Mouse (Mus musculus) cortical plate, adult 2 months (tissue): ENCODE data around the gene Srgap1. TPM values are rescaled to one million over a fixed set of nuclear protein-coding genes. Genes with fewer than 3 reads are reported as not detected.

ENCODE experiments used
- H3K27ac ChIP-seq: fragments of 200-500 bp; 2 replicates; pipeline ENCODE4 v1.5.1; 2012; ENCODE audit warnings: low read length, control low read depth, inconsistent platforms; ENCODE audit not compliant: insufficient read depth
- H3K4me1 ChIP-seq: fragments of 200-500 bp; 2 replicates; pipeline ENCODE4 v1.6.1; 2011; ENCODE audit warnings: low read length; ENCODE audit not compliant: control insufficient read depth, insufficient read depth
- H3K4me3 ChIP-seq: fragments of 200-500 bp; 2 replicates; pipeline ENCODE4 v1.5.1; 2011; ENCODE audit warnings: mild to moderate bottlenecking, low read length, control low read depth; ENCODE audit not compliant: insufficient read depth
- CTCF ChIP-seq: fragments of 200-500 bp; IDR thresholded peaks from 2 replicates; pipeline ENCODE4 v1.5.1; 2011; ENCODE audit warnings: mild to moderate bottlenecking, control low read depth, low read length; ENCODE audit not compliant: insufficient read depth; ENCODE audit errors: extremely low read depth
- POLR2A ChIP-seq: fragments of 200-500 bp; IDR thresholded peaks from 2 replicates; pipeline ENCODE4 v1.6.1; 2011; ENCODE audit warnings: mild to moderate bottlenecking, low read length, control low read depth; ENCODE audit not compliant: insufficient read depth; ENCODE audit errors: extremely low read depth
- polyA plus RNA-seq: library from polyadenylated mRNA; depleted of rRNA; stranded (reverse); fragments of >200 nt; gene quantifications from 2 replicates; pipeline ENCODE4 v1.2.3, GENCODE M21; 2012

Srgap1 gene
- polyA plus RNA-seq, 1 experiment: 8.4 TPM

DNA sequence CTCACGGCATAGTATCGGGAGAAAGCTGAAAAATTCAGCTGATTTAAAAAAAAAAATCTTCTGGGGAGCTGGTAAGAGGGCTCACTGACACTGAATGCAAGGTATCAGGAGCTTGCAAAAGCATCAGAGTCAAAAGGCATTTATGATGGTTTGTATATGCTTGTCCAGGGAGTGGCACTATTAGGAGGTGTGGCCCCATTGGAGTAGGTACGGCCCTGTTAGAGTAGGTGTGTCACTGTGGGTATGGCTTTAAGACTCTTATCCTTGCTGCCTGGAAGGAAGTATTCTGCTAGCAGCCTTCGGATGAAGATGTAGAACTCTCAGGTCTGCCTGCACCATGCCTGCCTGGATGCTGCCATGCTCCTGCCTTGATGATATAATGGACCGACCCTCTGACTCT lies 26.2 kb downstream of the Srgap1 start:
- H3K4me1 ChIP-seq: no peaks in the 10 kb centered on the region
- H3K27ac ChIP-seq: no peak overlapping the region
- no peak overlapping the region for H3K4me3 ChIP-seq
- TF ChIP-seq CTCF: no peak
- no peak for TF ChIP-seq POLR2A

DNA sequence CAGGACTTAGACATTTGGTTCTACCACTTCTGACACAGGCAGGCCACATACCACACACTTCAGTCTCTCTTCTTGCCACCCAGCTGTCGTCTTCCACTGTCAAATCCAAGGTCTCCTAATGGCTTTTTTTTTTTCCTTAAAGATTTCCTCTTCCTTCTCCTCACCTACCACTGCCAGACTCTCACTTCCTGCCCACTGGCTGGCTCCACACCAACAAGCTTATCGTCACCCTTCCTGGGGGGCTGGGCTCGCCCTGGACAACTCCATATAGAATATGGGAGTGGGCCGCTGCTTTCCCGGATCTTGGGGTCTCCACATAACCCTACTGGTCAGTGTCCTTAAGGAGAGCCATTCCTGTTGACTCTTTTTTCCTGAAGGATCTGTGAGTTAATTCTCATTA lies 26.9 kb downstream of the Srgap1 start:
- TF ChIP-seq POLR2A: no peak
- no peak for TF ChIP-seq CTCF
- H3K4me1 ChIP-seq: no peaks in the 10 kb centered on the region
- H3K27ac ChIP-seq: no peak overlapping the region
- no peak overlapping the region for H3K4me3 ChIP-seq

DNA sequence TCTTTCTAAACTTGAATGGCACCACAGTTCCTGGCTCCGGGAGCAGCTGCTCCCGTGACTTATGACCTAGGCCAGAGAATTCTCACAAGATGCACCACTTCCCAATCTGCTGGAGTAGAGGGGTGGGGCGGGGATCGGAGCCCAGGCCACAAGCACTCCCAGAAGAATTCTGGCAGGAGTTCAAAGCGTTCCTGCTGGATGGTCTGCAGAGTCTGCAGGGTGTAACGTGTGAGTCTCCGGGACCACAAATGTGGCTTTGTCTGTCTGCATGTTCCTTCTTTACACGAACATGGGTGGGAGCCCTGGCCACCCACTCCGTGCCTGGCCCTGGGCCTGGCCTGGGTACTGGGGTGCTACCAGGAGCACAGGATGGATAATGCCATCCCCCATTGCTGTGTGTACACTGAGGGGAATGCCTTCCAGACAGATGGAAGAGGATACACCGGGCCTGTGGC lies 28.5 kb downstream of the Srgap1 start:
- Histone ChIP-seq H3K4me3 (no peak overlapping the region), H3K27ac (no peak overlapping the region), H3K4me1 (no peaks in the 10 kb centered on the region)
- TF ChIP-seq CTCF (no peak), POLR2A (no peak)

DNA sequence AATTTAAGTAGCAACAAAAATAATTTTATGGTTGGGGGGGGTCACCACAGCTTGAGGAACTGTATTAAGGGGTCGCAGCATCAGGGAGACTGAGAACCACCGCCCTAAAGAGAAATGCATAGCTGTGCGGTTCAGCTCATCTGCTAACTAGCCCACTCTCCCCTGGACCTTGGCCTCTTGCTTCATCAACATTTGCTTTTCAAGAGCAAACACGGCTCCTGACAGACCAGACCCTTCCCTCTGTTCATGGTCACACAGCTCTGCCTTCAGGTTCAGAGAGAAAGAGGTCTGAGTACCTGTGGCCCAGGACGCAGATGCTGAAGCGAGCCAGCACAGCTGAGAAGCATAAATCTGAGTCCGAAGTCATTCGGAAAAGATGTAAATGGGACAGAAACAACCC lies 29.4 kb downstream of the Srgap1 start:
- H3K4me3 ChIP-seq: no peak overlapping the region
- no peak for TF ChIP-seq CTCF
- TF ChIP-seq POLR2A: no peak
- H3K4me1 ChIP-seq: no peaks in the 10 kb centered on the region

DNA sequence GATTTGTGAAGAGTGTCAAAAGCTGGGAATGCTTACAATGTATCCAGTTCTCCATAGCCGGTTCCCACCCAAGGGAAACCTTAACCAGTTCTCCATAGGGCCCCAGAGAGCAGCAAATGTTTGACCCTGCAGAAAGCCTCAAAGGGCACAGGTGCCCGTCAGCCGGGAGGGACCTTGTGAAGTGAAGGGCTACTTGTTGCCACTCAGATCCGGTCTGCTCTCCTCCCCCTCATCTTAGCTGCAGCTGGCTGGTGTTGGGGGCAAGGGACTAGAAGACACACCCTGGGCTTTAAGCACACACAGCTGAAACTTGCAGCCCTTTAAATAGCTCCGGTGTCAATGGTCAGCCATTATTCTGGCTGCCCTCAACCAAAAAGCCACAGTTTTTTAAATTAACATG lies 30.1 kb downstream of the Srgap1 start:
- Histone ChIP-seq H3K27ac (no peak overlapping the region), H3K4me3 (no peak overlapping the region), H3K4me1 (no peaks in the 10 kb centered on the region)
- TF ChIP-seq POLR2A (no peak), CTCF (no peak)

More for the DNA sequence above, 29.4 kb downstream of the Srgap1 start:
- no peak overlapping the region for H3K27ac ChIP-seq

DNA sequence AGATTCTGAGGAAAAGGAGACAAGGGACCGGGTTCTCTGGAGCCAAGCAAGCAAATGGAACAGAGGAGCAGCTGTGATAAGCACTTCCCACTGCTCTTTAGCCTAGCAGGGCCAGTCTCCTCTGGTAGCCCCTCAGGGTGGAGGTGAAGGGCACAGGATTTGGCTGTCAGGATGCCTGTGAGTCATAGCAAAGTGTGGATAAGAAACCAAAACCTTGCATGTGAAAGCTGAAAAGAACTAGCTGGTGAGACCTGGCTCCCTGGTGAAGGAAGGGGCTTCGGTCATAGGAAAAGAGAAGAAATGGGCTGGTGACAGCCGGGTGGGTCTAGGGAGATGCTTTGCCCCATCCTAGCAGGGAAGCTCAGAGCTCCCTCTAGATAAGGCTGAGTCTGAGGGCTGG lies 30.5 kb downstream of the Srgap1 start:
- H3K27ac ChIP-seq: no peak overlapping the region
- no peaks in the 10 kb centered on the region for H3K4me1 ChIP-seq
- no peak overlapping the region for H3K4me3 ChIP-seq
- TF ChIP-seq POLR2A (no peak), CTCF (no peak)

DNA sequence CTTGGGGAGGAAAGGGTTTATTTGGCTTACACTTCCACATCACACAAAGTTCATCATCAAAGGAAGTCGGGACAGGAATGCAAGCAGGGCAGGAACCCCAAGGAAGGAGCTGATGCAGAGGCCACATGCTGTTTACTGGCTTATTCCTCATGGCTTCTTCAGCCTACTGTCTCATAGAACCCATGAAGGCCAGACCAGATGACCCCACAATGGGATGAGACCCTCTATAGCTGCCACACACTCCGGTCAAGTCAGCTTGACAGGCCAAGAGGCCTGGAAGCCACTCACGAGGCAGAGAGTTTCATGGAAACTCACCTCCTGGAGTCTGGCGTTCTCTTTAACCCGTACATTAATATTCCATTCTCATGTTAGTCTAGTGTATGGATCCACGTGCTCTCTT lies 34.8 kb downstream of the Srgap1 start:
- TF ChIP-seq CTCF (no peak), POLR2A (no peak)
- Histone ChIP-seq H3K4me1 (peaks cover 5% of the 10 kb centered on the region; the same call in 1 of the 2 replicates), H3K4me3 (no peak overlapping the region), H3K27ac (no peak overlapping the region)

DNA sequence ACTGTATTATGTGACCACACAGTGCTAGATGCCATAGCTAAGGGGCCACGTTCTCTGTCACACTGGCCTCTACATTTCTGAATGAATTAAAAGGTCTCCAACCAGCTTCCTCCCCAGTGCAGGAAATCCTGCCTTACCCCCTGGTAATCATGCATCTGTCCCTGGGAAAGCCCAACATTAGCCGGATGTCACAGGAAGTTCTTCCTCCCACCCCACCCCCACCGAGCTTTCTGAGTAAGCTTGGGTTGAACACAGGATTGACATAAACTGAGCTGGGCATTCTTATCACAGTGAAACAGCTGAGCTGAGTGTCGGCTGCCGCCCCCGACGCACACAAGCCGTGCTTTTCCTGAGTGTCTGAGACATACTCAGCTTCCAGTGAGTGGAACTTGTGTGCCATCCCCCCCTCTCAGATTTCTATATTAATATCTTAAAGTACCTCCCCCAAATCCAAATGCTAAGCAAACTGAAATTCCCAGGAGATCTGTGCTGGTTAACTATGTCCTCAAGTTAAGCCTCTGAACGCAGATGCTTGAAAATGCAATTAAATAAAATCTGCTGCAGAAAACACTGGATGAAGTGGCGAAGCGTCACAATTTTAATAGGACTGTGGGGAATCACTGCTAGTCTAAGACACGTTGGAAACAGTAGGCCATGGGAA lies 38.3 kb downstream of the Srgap1 start:
- Histone ChIP-seq H3K4me1 (peaks cover 5% of the 10 kb centered on the region; the same call in 1 of the 2 replicates), H3K4me3 (no peak overlapping the region), H3K27ac (no peak overlapping the region)

DNA sequence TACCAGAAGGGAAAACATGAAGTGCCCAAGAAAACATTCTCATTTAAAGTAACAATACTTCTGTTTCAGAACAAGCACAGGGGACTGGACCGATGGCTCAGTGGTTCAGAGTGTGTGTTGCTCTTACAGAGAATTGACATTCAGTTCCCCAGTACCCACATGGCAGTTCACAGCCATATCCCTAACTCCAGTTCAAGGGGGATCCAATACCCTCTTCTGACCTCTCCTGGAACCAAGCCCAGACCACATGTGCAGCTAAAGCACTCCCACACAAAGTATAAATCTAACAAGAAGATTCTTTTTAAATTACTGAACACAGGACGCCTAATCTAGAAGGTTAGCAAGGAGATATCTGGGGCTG lies 38.8 kb downstream of the Srgap1 start:
- Histone ChIP-seq H3K27ac (no peak overlapping the region), H3K4me1 (peaks cover 5% of the 10 kb centered on the region; the same call in 1 of the 2 replicates), H3K4me3 (no peak overlapping the region)
- TF ChIP-seq CTCF: no peak
- no peak for TF ChIP-seq POLR2A

More for the DNA sequence above, 38.3 kb downstream of the Srgap1 start:
- TF ChIP-seq POLR2A (no peak), CTCF (no peak)

DNA sequence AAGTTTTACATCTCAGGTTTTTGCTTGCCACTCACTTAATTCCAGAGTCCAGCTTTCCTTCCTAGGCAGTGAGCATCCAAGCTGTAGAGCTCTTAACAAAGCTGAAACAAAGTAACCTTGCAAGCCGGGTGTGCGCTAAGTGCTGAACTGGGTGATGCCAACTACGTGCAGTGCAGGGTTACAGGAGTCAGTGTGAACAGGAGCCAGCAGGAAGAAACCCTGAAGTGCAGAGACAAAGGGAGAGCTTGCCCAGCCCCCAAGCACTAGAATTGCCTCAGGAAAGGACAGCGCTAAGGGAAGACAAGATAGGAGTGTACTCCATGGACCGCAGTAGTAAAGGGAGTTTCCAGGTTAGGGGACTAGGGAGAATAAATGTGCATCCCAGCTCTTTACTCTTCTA lies 40.5 kb downstream of the Srgap1 start:
- no peak for TF ChIP-seq CTCF
- no peak for TF ChIP-seq POLR2A
- Histone ChIP-seq H3K27ac (no peak overlapping the region), H3K4me3 (no peak overlapping the region), H3K4me1 (peaks cover 5% of the 10 kb centered on the region; the same call in 1 of the 2 replicates)
